Mouse (Mus musculus): Measurements from ENCODE around the gene Dtx4.
"Not testable (repeated sequence)": the region's sequence is repeated elsewhere in the genome, so short reads cannot be mapped to it uniquely, and the experiment has no call there.

The Dtx4 gene

DNA sequence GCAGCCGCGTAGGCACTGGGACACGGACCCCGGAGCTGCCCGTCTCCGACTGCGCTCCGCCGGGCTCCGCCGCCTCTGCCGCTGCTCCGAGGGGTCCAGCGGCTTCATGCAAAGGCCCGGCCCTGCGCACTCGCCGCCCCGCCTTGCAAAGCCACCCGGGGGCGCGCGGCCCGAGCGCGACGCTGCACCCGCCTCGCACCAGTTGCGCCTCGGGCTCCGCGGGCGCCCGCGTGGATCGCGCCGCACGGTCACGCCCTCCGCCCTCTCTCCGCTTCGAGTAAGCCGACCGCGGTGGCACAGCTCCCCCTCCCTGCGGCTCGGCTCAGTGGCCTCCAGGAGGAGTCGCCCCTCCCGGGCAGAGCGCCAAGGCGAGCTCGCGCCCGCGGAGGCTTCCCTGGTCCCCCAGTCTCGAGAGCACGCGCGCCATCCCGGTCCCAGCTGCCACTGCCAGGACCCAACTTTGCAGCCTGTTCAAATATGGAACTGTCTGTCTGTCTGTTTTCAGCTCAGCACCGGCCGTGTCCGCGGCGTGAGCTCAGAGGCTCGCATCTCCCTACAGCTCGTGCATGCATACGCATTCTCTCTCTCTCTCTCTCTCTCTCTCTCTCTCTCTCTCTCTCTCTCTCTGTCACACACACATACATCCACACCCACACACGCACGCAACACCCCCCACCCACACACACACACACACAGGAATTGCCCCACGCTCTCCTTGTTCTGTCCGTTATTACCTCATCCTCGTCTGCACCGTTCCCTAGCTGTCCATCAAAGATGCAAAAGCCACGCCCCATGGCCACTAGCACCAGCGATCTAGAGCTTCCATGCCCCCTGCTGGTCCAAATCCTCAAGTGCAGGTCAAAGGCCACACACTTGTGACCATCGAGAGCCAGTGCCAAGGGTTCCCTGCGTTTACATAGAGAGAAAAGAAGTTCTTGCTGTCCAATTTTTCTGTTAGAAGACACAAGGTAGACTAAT is at the start of gene Dtx4:
TSS of gene Dtx4 (minus strand) at position 85 of the 978 bp plus-strand sequence.
- CTCF ChIA-PET: interaction anchor here (0.7 to 1.7 kb wide), 5 partner anchors 33 to 112 kb away, joined by 3 to 6 read pairs (median 5); no protein-coding TSS in a partner anchor

DNA sequence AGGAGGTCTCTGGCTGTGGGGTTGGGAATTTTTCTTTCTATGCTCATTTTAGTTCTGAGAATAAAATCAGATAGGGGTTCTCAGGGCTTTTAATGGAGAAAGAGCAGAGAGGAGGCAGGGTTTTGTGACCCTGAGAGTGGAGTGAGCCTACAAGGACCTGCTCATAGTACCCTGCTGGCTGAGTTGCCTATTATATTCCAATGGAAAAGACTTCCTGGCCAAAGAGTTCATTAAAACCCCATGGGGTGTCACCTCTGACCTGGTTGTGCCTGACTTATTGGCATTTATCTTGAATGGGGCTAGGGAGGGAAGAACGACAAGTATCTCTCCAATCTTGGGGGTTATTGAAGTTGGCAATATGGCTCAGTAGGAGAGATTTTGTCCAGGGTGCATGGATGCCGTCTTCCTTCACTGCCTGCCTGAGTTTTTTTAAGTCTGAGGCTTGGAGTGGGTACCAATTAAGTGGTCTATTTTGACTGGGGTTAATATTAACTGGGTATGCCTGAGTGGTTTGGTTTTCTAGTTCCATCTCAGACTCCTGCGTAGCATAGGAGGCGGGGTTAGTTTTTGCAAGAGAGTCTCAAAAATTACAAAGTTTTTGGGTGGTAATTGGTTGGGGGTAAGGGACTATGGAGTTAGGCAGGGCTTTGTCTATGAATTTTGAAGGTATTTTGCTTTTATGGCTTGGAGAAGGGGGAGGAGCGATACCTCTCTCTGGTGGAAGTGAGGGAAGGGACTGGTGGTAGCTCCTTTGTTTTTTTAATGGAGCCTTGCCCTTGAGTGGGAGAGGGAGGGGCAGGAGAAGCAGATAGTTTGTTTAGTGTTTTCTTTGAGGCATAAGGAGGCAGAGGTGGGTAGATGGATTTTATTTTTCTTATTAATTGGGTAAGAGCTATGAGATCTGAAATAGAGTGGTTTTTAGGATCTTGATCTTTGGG is 49.0 kb upstream of the Dtx4 start:
- CTCF ChIA-PET: interaction anchor here (0.7 kb wide), 1 partner anchor 43 kb away, joined by 16 read pairs; no protein-coding TSS in a partner anchor

DNA sequence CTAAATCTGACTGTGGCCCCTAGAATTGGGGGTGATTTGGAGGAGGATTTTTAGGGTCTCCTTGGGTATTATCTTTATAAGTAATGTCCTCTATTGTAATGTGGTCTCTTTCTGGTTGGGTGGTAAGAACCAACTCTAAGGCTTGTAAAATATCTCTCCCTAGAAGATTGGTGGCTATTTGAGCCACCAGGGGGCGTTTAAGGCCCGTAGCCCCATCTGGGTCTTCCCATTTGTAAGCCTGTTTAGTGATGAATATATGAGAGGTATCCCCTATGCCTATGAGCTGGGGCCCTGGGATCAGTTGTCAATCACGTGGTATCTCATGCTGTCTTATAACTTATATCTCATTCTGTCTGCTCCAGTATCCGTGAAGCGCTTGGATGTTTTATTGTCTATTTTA is 47.9 kb upstream of the Dtx4 start:
- CTCF ChIA-PET: interaction anchor here (0.8 kb wide), 1 partner anchor 42 kb away, joined by 4 read pairs; no protein-coding TSS in a partner anchor

DNA sequence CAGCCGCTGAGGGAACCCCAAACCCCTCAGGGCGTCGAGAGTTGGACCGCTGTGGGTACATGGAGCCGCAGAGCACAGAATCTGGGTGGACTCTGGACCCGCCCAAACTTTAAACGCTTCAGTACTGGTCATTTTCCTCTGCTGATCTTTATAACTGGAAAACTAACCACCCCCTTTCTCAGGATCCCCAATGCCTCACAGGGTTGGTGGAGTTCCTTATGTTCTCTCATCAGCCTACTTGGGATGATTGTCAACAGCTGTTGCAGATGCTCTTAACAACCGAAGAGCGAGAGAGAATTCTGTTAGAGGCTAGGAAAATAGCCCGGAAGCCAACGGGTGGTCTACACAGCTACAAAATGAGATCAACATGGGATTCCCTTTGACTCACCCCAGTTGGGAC is 44.2 kb upstream of the Dtx4 start, which contains the start of gene Fam111a:
TSS of gene Fam111a (plus strand) at position 301 of the 400 bp plus-strand sequence.
- CTCF ChIA-PET: not testable (repeated sequence)

DNA sequence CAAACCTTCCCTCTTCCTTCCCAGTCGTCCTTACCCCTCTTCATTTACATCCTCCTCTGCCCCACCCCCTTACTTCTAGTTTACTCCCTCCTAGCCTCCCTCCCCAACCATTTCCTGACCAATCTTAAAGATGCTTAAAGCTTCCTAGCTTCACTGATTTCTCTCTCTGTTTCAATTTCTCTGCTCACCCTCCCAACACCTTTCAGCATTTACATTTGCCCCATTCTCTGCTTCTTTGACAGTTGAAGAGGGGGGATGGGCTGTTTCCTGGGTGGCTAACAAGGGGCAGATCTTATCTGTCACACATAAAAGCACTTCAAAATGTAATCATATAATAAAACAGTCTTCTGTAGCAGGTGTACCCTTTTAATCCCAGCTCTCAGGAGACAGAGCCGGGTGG is 40.4 kb upstream of the Dtx4 start:
- CTCF ChIA-PET: no interaction called here

DNA sequence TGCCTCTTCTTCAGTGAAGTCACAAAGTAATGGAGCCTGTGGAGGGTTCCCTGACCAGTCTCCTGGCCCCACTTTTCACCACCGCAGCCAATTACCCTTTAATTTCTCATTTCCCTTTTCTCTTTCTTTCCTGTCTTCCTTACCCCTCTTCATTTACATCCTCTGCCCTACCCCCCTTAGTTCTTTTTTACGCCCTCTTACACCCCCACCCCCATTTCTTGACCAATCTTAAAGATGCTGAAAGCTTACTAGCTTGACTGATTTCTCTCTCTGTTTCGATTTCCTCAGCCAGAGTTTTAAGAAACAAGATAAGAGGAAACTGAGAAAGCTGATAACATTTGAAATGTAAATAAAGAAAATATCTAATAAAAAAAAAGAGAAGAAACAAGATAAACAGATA is 39.5 kb upstream of the Dtx4 start:
- CTCF ChIA-PET: no interaction called here

DNA sequence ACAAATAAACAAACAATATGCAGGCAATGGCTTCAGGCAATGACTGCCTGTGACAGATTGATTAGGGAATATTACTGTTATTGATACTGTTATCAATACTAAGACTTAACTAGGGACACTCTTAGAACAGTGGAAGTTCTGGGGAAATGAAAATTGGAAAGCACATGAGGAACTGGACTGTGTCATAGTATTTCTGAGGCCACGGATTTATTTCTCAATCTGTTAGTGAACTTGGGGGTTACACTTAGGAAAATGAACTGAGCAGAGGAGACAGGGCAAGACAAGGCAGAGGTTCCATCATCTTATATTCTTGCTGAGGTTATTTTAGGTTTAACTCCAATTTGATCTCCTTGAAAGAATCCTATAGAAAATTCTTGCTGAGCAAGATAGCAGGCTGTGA is 38.7 kb upstream of the Dtx4 start:
- CTCF ChIA-PET: no interaction called here

DNA sequence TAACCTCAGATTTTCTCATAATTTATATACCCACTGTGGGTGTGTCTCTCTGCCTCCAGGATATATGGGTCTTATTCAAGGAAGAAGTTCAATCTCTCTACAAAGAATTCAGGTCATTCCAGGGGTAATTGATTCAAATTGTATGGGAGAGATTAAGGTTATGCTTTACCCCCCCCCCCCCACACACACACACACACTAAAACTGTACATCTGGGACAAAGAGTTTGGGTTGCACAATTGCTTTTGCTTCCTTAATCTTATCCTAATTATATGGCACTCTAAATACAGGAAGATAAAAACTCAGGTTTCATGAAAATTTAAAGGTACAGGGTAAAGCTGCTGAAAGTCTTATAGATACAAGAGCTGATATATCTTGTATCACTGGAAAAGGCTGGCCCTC is 35.9 kb upstream of the Dtx4 start:
- CTCF ChIA-PET: no interaction called here

DNA sequence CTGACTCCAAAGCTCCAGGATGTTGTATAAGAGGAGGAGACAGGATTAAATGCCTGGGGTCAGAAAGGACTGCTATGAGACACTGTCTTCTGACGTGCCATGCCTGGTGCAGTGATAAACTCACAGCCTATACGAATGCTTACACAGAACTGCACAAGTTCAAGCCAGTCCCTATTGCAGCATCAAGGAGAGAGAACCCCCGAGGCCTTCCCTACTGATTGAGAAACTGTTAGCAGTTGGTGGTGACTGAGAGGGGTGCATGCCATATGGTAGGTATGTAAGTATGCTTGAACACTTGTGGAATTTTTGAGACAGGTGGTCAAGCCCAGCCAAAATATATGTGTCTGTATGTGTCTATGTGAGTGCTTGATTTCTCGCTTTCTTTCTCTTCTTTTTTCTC is 22.1 kb upstream of the Dtx4 start:
- CTCF ChIA-PET: interaction anchor here (0.9 kb wide), 1 partner anchor 9 kb away, joined by 3 read pairs; no protein-coding TSS in a partner anchor

DNA sequence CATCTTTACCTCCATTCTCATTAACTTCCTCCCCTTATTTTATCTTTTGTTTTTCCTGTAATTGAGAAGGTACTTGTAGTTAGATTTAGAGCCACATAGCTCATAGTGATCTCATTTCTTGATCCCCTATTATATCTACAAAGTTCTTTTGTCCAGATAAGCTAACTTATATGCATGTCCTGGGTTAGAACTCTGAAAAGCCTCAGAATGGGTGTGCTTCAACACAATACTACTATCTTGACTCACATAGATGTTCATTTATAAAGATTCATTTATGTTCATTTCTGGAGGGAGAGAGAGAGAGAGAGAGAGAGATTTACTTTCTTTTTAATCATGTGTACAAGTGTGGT is 17.3 kb upstream of the Dtx4 start:
- CTCF ChIA-PET: interaction anchor here (0.7 to 1.0 kb wide), 3 partner anchors 49 to 258 kb away, joined by 4 to 7 read pairs (median 4); no protein-coding TSS in a partner anchor

DNA sequence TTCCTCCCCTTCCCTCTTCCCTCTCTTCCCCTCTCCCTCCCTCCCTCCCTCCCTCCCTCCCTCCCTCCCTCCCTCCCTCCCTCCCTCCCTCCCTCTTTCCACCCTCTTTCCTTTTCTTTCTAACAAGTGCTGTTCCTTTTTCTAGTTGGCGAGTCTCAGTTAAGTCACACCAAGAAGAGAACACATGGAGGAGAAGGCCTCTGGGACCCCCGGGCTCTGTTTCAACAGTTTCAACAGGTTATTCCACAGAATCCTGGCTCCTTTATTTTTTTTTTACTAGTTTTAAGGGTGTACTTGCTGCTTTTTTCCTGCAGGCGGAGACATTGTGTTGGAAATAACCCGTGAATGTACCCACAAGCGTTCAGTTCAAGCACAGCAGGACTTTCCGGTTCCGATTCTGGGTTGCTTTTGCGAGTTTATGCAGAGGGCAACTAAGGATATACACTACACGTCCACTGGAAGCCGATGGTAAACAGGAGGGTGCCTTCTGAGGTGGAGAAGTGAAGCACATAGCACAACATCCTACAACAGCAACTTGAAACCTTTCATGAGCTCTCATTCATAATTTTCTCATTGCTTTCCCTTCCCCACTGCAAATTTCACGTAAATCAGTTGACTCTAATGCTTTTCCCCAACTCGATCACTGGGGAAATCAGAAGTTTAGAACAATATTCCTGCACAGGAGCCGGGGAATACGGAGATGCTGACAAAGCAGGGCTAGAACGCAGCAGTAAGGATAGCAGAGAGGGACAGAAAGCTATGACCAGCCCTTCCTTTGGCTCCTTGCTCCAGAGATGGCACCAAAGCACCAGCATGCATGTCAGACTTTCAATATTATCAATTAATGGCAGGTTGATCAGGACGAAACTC is 16.7 kb upstream of the Dtx4 start:
- CTCF ChIA-PET: interaction anchor here (0.7 to 1.0 kb wide), 3 partner anchors 49 to 258 kb away, joined by 4 to 7 read pairs (median 4); no protein-coding TSS in a partner anchor

DNA sequence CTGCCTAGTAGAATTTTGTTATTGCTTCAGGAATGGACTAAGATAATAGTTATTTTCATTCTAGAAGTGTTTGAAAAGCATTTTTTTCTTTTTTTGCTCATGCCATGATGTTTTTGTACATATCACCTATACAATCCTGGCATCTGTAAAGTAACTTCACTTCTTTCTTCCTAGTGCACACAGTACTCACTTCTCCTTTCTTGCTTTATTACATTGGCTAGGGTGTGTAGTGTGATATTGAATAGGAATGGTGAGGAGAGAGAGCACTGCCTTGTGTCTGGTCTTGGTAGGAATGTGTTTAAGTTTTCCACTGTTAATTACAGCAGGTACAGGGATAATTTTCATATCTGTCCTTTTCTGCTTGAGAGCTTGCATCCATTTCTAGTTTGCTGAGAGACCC is 13.4 kb upstream of the Dtx4 start:
- CTCF ChIA-PET: interaction anchor here (0.6 kb wide), 1 partner anchor 81 kb away, joined by 16 read pairs; no protein-coding TSS in a partner anchor

DNA sequence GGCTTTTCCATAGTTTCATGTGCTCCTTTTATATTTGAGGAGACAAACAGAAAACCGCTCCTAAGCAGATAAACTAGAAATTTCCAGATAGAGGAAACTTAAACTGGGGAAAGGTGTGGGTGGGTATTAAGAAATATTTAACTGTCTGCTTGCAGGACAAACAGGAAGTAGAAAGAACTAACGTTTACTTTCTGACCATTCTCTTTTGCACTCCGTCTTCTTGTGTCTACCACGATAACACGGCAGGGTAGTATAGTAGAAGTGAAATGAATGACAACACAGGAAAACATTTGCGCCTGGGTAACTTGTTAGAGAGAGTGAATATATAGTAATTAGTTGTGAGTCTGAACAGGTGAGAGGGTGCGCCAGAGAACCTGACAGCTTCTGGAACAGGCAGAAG is 1.5 kb upstream of the Dtx4 start:
- CTCF ChIA-PET: no interaction called here

DNA sequence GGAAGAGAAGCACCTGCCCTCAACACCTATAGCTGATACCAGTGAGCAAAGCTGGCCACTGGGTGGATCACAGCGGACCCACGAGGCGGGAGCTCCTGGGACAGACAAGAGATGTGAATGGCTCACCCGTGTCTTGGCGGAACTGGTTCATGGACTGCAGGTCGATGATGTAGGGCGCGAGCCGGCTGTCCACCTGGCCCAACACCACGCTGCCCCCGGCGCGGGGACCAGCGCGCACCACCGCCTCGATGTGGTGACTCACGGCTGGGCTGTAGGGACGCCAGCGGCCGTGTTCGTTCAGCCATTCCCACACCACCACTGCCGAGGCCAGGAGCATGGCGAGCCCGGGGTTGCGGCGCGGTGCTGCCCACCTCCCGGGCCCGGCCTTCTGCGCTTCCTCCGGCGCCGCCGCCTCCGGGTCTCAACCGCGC is 358 bp downstream of the Dtx4 start:
- CTCF ChIA-PET: interaction anchor here (0.6 to 1.7 kb wide), 3 partner anchors 33 to 541 kb away, joined by 3 to 5 read pairs (median 3); no protein-coding TSS in a partner anchor

DNA sequence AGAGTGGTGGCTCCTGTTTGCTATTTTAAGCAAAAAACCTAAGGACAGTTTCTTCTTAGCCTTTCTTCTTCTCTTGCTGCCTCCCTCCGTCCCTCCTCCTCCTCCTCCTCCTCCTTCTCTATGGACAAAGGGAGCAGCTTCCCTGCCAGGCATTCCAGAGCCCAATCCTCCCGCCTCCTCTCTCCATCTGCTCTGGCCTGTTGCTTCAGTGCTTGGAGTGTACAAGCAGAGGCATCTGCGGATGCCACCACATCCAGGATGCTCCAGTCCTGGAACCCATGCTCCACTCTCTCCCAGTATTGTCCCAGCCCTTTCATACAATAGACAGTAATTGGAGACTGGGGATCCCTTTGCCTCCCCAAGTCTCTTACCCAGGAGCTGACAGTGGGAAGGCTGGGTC is 1.1 kb downstream of the Dtx4 start:
- CTCF ChIA-PET: interaction anchor here (0.6 to 1.7 kb wide), 3 partner anchors 32 to 541 kb away, joined by 3 to 5 read pairs (median 3); no protein-coding TSS in a partner anchor

DNA sequence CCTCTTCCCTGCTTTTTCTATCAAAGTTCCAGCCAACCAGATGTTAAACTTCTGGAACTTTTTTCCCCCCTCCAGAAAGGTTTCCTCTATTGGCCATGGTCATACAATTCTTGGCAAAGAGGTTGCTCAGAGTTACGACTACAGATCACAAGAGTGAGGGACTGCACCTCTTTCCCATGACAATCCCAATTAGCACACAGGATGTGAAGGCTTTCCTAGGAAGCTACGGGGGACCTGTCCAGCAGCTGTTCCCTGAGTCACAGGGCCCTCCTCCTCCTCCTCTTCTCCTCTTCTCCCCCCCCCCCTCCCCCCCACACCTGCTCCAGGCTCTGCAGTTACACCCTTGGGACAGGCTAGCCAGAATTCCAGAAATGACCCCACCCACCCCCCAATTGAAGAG is 1.8 kb downstream of the Dtx4 start:
- CTCF ChIA-PET: no interaction called here

DNA sequence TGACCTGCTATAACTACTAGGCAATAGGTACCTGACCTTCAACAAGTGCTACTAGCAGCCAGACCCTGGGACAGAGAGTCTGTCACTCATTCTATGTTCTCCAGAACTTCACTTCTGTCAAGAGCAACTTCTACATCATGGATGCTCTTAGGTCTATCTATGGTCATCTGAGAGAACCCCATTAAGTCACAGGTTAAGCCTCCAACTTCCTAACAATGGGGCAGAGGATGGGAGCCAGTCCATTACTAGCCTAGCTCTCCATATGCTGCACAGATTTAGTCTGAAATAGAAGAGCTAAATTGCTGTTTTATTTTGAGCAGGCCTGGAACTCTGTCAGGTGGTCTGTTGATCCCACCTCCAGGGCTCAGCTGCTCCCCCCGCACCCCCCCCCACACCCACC is 2.3 kb downstream of the Dtx4 start:
- CTCF ChIA-PET: no interaction called here

DNA sequence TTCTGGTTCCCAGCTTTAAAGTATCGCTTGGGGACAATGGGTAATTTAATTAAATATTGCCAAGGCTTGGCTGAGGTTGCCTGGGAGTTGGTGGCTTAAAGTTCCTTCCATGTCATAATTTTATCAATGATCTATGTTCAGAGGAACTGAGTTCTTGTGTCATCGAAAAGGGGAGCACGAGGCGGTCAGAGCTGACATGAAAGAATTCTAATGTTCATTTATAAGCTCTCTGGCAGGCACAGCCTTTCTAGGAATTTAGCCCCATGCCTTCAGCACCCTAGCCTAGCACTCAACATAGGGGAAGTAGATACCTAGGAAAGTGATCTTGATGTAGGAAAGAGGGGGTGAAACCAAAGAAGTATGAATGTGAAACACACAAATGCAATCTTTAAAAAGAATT is 2.9 kb downstream of the Dtx4 start:
- CTCF ChIA-PET: interaction anchor here (0.5 to 0.9 kb wide), 2 partner anchors 11 to 14 kb away, joined by 3 read pairs; no protein-coding TSS in a partner anchor

DNA sequence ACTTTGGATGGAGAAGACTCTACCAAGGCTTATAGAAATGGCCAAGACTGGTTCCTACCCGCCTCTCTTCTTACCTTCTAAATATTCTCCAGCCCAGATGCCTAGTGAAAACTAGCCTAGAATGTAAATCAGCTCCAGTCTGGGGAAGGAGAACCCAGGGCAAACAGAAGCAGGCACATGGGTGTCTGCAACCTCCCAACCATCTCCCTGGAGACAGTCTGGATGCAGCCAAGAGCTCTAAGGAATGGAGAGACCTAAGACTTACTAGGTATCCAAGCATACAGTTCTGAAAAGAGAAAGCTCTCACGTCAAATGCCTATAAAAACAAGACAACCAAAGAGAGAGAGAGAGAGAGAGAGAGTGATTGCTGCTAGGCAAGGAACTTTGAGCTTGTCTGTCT is 3.3 kb downstream of the Dtx4 start:
- CTCF ChIA-PET: interaction anchor here (0.5 to 0.9 kb wide), 2 partner anchors 11 to 14 kb away, joined by 3 read pairs; no protein-coding TSS in a partner anchor

DNA sequence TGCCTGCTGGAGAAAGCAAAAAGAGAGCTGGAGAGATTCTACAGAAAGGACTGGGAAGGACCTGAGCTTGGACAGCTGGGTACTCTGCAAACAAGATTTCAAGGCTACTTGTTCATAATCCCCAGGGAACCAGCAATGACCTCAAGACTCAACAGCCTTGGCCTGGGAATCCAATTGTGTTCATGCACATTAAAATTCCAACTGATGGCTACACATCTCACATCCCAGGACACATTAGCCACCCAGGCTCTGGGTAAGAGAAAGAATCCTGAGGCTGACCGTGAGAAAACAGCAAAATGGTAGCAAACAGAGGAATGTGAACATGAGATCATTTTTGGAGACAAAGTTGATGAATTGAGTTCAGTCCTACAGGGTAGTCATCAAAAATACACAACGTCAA is 5.0 kb downstream of the Dtx4 start:
- CTCF ChIA-PET: no interaction called here
